8 mouse cellular contexts compared by ENCODE assay signal in the genomic region with DNA sequence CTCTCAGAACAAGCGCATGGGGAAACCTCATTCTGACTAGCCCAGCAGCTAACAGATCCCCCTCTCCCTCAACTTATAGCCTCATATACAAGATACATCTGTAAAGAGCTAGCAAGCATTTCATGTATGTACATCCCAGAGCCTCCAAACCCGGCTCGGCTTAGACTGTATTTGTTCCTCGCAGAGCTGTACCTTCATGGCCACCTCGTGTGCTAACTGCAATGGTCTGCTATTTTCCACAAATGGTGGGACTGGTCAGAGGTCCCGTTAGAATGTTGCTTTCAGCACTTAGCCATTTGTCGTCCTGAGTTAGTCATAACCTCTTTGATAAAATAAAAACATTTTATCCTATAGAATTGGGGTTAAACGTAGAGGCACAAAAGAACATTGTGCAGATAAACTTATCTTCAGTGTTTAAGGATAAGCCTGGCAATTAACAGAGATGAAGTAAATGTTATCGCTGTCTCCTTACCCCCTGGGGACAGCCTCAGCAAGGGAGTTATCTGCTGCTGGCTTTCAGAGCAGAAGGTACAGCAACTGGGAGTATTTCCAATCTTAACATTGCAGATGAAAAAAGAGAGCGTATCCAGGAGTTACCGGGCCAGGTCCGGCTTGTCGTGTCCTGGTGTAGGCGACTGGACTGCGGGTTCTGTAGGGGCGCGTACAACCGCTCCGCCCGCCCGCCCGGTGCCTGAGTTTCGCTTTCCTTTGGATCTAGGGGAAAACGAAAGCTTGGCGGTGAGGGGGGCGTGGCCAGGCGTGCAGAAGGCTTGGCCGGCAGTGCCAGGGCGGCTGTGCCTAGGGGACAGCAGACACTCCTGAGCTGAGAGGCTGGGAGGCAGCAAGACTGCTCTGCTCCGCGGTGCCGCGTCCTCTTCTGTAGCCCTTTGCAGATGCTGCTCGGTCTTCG. TPM values are rescaled to one million over a fixed set of nuclear protein-coding genes. Genes with fewer than 3 reads are reported as not detected.
DNase-seq lines count a peak whose midpoint lies in the region; ATAC-seq and TF ChIP-seq lines count a peak whose summit lies in the region.

Usp18 (plus strand) TSS at position 780 of the 910 bp plus-strand sequence.

- peak; percentile 92 for ATAC-seq in heart, embryonic 15.5 days (replicated peaks; ENCODE audit: insufficient number of reproducible peaks, insufficient read depth, low FRiP score, low read depth)
- peak; percentile 89 for ATAC-seq in liver, embryonic 13.5 days (ENCODE audit: low read depth)
- peak; percentile 93 for ATAC-seq in stomach, embryonic 14.5 days (ENCODE audit: insufficient number of reproducible peaks, insufficient read depth, low FRiP score, low read depth)

- TF ChIP-seq POLR2A in CH12.LX (IDR thresholded peaks at IDR 0.05; ENCODE audit: low read depth, low read length): no peak

- H3K36me3 ChIP-seq in CH12.LX (replicated peaks in 1 of 2; ENCODE audit: control insufficient read depth in 1 of 2, insufficient read depth in 1 of 2, low read length in 1 of 2): no peaks in the 10 kb centered on the region
- no peaks in the 10 kb centered on the region for H3K36me3 ChIP-seq in forebrain, embryonic 10.5 days (replicated peaks)
- no peaks in the 10 kb centered on the region for H3K36me3 ChIP-seq in heart, embryonic 15.5 days
- no peaks in the 10 kb centered on the region for H3K36me3 ChIP-seq in liver, embryonic 13.5 days
- no peaks in the 10 kb centered on the region for H3K36me3 ChIP-seq in stomach, embryonic 14.5 days (ENCODE audit: control insufficient read depth, insufficient read depth, low read length)

- DNase-seq in CH12.LX (ENCODE audit: extremely low read depth): peak; percentile 60
- peak; percentile 76 for DNase-seq in c-Kit-positive CD71-negative TER-119-negative erythroid progenitor cells, embryonic 14.5 days (ENCODE audit: low read depth)
- DNase-seq in forebrain, embryonic 10.5 days (ENCODE audit: extremely low spot score, low spot score): peak; percentile 75
- peak; percentile 96 for DNase-seq in kidney, postnatal 25 days
- peak; percentile 84 for DNase-seq in liver, embryonic 13.5 days
- peak; percentile 84 to 87 for DNase-seq in natural killer cell, adult 2 months (ENCODE audit: low spot score in 2 of 2)

- no peak for TF ChIP-seq RAD21 in CH12.LX (IDR thresholded peaks at IDR 0.05; ENCODE audit: low read depth, low read length)

- no peak within 1 kb of the TSS; the same call in none of the 2 replicates for H3K9ac ChIP-seq in CH12.LX (ENCODE audit: insufficient read depth, low read depth)
- H3K9ac ChIP-seq in heart, embryonic 15.5 days: peak within 1 kb of the TSS; percentile 69
- peak within 1 kb of the TSS; percentile 68 for H3K9ac ChIP-seq in liver, embryonic 13.5 days
- peak within 1 kb of the TSS; percentile 21; the same call in 1 of the 2 replicates for H3K9ac ChIP-seq in stomach, embryonic 14.5 days (replicated peaks; ENCODE audit: low read depth, low read length)

- TF ChIP-seq EP300 in CH12.LX (IDR thresholded peaks at IDR 0.05; ENCODE audit: low read length): no peak

- H3K9me3 ChIP-seq in CH12.LX (replicated peaks; ENCODE audit: low read length): no peaks in the 10 kb centered on the region
- no peaks in the 10 kb centered on the region for H3K9me3 ChIP-seq in forebrain, embryonic 10.5 days
- H3K9me3 ChIP-seq in heart, embryonic 15.5 days (replicated peaks): no peaks in the 10 kb centered on the region
- H3K9me3 ChIP-seq in liver, embryonic 13.5 days (replicated peaks): no peaks in the 10 kb centered on the region
- H3K9me3 ChIP-seq in stomach, embryonic 14.5 days (ENCODE audit: control insufficient read depth, low read depth, low read length): no peaks in the 10 kb centered on the region

- H3K79me2 ChIP-seq in CH12.LX (replicated peaks; ENCODE audit: control insufficient read depth, extremely low read depth, insufficient read depth, poor library complexity, severe bottlenecking): no peaks in the 10 kb centered on the region

- dilution Hi-C loops in CH12.LX (cut with MboI; ENCODE audit: extremely low pct_ligation_motif_present, extremely low pct_unique_long_range_greater_than_20kb, low sequenced_read_pairs): no loop called here

- no peak for TF ChIP-seq CTCF in CH12.LX (conservative IDR thresholded peaks at IDR 0.05 in 1 of 2, IDR thresholded peaks at IDR 0.05 in 1 of 2; ENCODE audit: low read depth in 2 of 2, low read length in 2 of 2)

- H3K27ac ChIP-seq in CH12.LX (ENCODE audit: insufficient read depth, low read depth): no peak within 1 kb of the TSS
- H3K27ac ChIP-seq in forebrain, embryonic 10.5 days: peak within 1 kb of the TSS; percentile 36; the same call in 1 of the 2 replicates
- H3K27ac ChIP-seq in heart, embryonic 15.5 days: peak within 1 kb of the TSS; percentile 35
- H3K27ac ChIP-seq in liver, embryonic 13.5 days: peak within 1 kb of the TSS; percentile 65
- no peak within 1 kb of the TSS for H3K27ac ChIP-seq in stomach, embryonic 14.5 days (ENCODE audit: low read length)

- peak within 1 kb of the TSS; percentile 35 for H3K4me2 ChIP-seq in CH12.LX (ENCODE audit: insufficient read depth, low read depth, poor library complexity, severe bottlenecking)
- peak within 1 kb of the TSS; percentile 69 for H3K4me2 ChIP-seq in heart, embryonic 15.5 days
- peak within 1 kb of the TSS; percentile 72 for H3K4me2 ChIP-seq in liver, embryonic 13.5 days
- H3K4me2 ChIP-seq in stomach, embryonic 14.5 days (replicated peaks; ENCODE audit: low read depth, low read length): peak within 1 kb of the TSS; percentile 66

- H3K4me3 ChIP-seq in CH12.LX (replicated peaks in 1 of 3; ENCODE audit: low read depth in 2 of 3, low read length in 2 of 3, poor library complexity in 1 of 3): peak within 1 kb of the TSS; percentile 48 to 54 (median 49)
- H3K4me3 ChIP-seq in forebrain, embryonic 10.5 days: peak within 1 kb of the TSS; percentile 61
- H3K4me3 ChIP-seq in heart, embryonic 15.5 days: peak within 1 kb of the TSS; percentile 76
- H3K4me3 ChIP-seq in liver, embryonic 13.5 days (replicated peaks): peak within 1 kb of the TSS; percentile 65
- peak within 1 kb of the TSS; percentile 60 for H3K4me3 ChIP-seq in stomach, embryonic 14.5 days (ENCODE audit: low read depth, low read length)

- 12% methylated on average over 35 of the region's 35 CpGs for WGBS in forebrain, embryonic 10.5 days
- WGBS in heart, embryonic 15.5 days: 3% methylated on average over 35 of the region's 35 CpGs
- 3% methylated on average over 35 of the region's 35 CpGs for WGBS in liver, embryonic 13.5 days (ENCODE audit: insufficient replicate concordance)
- 6% methylated on average over 35 of the region's 35 CpGs for WGBS in stomach, embryonic 14.5 days

- in situ Hi-C loops in CH12.LX (cut with MboI; ENCODE audit: low pct_ligation_motif_present, low pct_unique_long_range_greater_than_20kb, low sequenced_read_pairs): no loop called here

- H3K4me1 ChIP-seq in CH12.LX (ENCODE audit: control insufficient read depth in 1 of 2, insufficient read depth in 2 of 2): peaks cover 14 to 23% of the 10 kb centered on the region in 2 experiments
- H3K4me1 ChIP-seq in forebrain, embryonic 10.5 days: peaks cover 6% of the 10 kb centered on the region; the same call in 1 of the 2 replicates
- peaks cover 4% of the 10 kb centered on the region for H3K4me1 ChIP-seq in heart, embryonic 15.5 days (replicated peaks)
- H3K4me1 ChIP-seq in liver, embryonic 13.5 days (replicated peaks): peaks cover 55% of the 10 kb centered on the region
- H3K4me1 ChIP-seq in stomach, embryonic 14.5 days (ENCODE audit: control insufficient read depth, insufficient read depth, low read length): no peaks in the 10 kb centered on the region

- H3K27me3 ChIP-seq in CH12.LX (replicated peaks): peaks cover 21% of the 10 kb centered on the region
- peaks cover 52% of the 10 kb centered on the region for H3K27me3 ChIP-seq in forebrain, embryonic 10.5 days (ENCODE audit: poor library complexity, severe bottlenecking)
- H3K27me3 ChIP-seq in heart, embryonic 15.5 days: peaks cover 13% of the 10 kb centered on the region
- H3K27me3 ChIP-seq in liver, embryonic 13.5 days: no peaks in the 10 kb centered on the region
- H3K27me3 ChIP-seq in stomach, embryonic 14.5 days (ENCODE audit: control insufficient read depth, insufficient read depth, low read length): no peaks in the 10 kb centered on the region

TF ChIP-seq in CH12.LX, 34 proteins besides CTCF, POLR2A, EP300 and RAD21:
- TF ChIP-seq BHLHE40 (IDR thresholded peaks at IDR 0.05; ENCODE audit: low read depth, low read length) (peak; percentile 35; the same call in 1 of the 2 replicates), HCFC1 (IDR thresholded peaks at IDR 0.05; ENCODE audit: low read depth, low read length) (no peak), ELF1 (IDR thresholded peaks at IDR 0.05; ENCODE audit: low read depth, low read length) (no peak), ZNF384 (IDR thresholded peaks at IDR 0.05; ENCODE audit: low read depth, low read length) (no peak), TCF12 (IDR thresholded peaks at IDR 0.05; ENCODE audit: low read depth, low read length) (peak; percentile 60; the same call in 1 of the 2 replicates), MXI1 (IDR thresholded peaks at IDR 0.05; ENCODE audit: low read depth, low read length) (peak; percentile 62; the same call in 1 of the 2 replicates), ZC3H11A (IDR thresholded peaks at IDR 0.05; ENCODE audit: low read depth, low read length) (no peak)

RNA-seq across cellular contexts. Expression of gene Usp18, which starts in this region (rescaled TPM):
- 1.3 TPM in 2 replicates for total RNA-seq in CH12.LX (2012; rRNA removed)
- 0.36 and 0.63 TPM in 2 replicates for total RNA-seq in CH12.LX (2014; rRNA removed)
- 1.3 and 1.5 TPM in 2 replicates for polyA plus RNA-seq in CH12.LX (2012; ENCODE audit: insufficient read length, low read depth)
- polyA plus RNA-seq in forebrain, embryonic 10.5 days (2016; fragmentation: Nextera tagmentation; extraction: Ambion mirVana): 0.26 and 0.75 TPM in 2 replicates
- 1.7 and 3.6 TPM in 2 replicates for polyA plus RNA-seq in heart, embryonic 15.5 days (2015; fragmentation: Nextera tagmentation; extraction: Ambion mirVana)
- polyA plus RNA-seq in liver, embryonic 13.5 days (2015; fragmentation: Nextera tagmentation; extraction: Ambion mirVana): 6.3 and 7.1 TPM in 2 replicates
- polyA plus RNA-seq in stomach, embryonic 14.5 days (2014; fragmentation: Nextera tagmentation; extraction: Ambion mirVana): 2.8 and 3.5 TPM in 2 replicates

Comparison
In these comparisons a context has a peak if more than half of its experiments do, and no peak if none do; other contexts are left out.
1. Peak in DNase-seq, H3K4me3 ChIP-seq and H3K27ac ChIP-seq in forebrain, embryonic 10.5 days; RNA of the gene not detected or under 1 TPM.
2. H3K27ac ChIP-seq: peak in heart, embryonic 15.5 days (single experiment) and liver, embryonic 13.5 days (single experiment); none in CH12.LX (single experiment) and stomach, embryonic 14.5 days (single experiment).
3. Peak in every context shown above with its lines, with median percentiles within 50 percentile points of each other: DNase-seq, H3K4me2 ChIP-seq, H3K4me3 ChIP-seq and ATAC-seq.